Mouse (Mus musculus) kidney, embryonic 15.5 days (tissue): ENCODE measurements around the gene Snrpa. TPM values are rescaled to one million over a fixed set of nuclear protein-coding genes. Genes with fewer than 3 reads are reported as not detected.
"Not testable (repeated sequence)": the region's sequence is repeated elsewhere in the genome, so short reads cannot be mapped to it uniquely, and the experiment has no call there.

Source experiments
- ATAC-seq: fragments of 200-750 bp; cut with Nextera tagmentation; replicated peaks from 2 replicates; pipeline ENCODE4 v1.8.0; 2017; ENCODE audit warnings: moderate TSS enrichment; ENCODE audit not compliant: low FRiP score
- H3K27ac ChIP-seq: fragments of 300-500 bp; sonication (generic); 2 replicates; pipeline ENCODE4 v1.5.1; 2015; ENCODE audit warnings: mild to moderate bottlenecking, inconsistent platforms
- H3K27me3 ChIP-seq: fragments of 300-500 bp; sonication (generic); 2 replicates; pipeline ENCODE4 v1.6.1; 2015; ENCODE audit warnings: inconsistent platforms
- H3K36me3 ChIP-seq: fragments of 300-500 bp; sonication (generic); 2 replicates; pipeline ENCODE4 v1.6.1; 2015; ENCODE audit warnings: inconsistent platforms
- H3K4me1 ChIP-seq: fragments of 300-500 bp; sonication (generic); 2 replicates; pipeline ENCODE4 v1.6.1; 2015; ENCODE audit warnings: inconsistent platforms
- H3K4me2 ChIP-seq: fragments of 300-500 bp; sonication (generic); 2 replicates; pipeline ENCODE4 v1.6.1; 2015; ENCODE audit warnings: moderate library complexity, mild to moderate bottlenecking, inconsistent platforms
- H3K4me3 ChIP-seq: fragments of 300-500 bp; sonication (generic); replicated peaks from 2 replicates; pipeline ENCODE4 v1.5.1; 2015; ENCODE audit warnings: mild to moderate bottlenecking, inconsistent platforms
- H3K9ac ChIP-seq: fragments of 300-500 bp; sonication (generic); 2 replicates; pipeline ENCODE4 v1.6.1; 2015; ENCODE audit warnings: mild to moderate bottlenecking, inconsistent platforms
- H3K9me3 ChIP-seq: fragments of 300-500 bp; sonication (generic); replicated peaks from 2 replicates; pipeline ENCODE4 v1.6.1; 2016; ENCODE audit warnings: inconsistent platforms
- WGBS: fragments of 180-500 bp; shearing (Covaris S2); methylation state at CpG from one replicate; pipeline ENCODE4 v1.1.7; 2015; ENCODE audit warnings: mixed read lengths; 5-methylcytosine and 5-hydroxymethylcytosine counted together
- polyA plus RNA-seq: library from polyadenylated mRNA; unstranded; fragments of >200 nt; fragmentation: Nextera tagmentation; extraction: Ambion mirVana; gene quantifications from 2 replicates; pipeline ENCODE4 v1.2.1, GENCODE M21; 2015

The Snrpa gene
- 264 and 278 TPM in 2 replicates for polyA plus RNA-seq

DNA sequence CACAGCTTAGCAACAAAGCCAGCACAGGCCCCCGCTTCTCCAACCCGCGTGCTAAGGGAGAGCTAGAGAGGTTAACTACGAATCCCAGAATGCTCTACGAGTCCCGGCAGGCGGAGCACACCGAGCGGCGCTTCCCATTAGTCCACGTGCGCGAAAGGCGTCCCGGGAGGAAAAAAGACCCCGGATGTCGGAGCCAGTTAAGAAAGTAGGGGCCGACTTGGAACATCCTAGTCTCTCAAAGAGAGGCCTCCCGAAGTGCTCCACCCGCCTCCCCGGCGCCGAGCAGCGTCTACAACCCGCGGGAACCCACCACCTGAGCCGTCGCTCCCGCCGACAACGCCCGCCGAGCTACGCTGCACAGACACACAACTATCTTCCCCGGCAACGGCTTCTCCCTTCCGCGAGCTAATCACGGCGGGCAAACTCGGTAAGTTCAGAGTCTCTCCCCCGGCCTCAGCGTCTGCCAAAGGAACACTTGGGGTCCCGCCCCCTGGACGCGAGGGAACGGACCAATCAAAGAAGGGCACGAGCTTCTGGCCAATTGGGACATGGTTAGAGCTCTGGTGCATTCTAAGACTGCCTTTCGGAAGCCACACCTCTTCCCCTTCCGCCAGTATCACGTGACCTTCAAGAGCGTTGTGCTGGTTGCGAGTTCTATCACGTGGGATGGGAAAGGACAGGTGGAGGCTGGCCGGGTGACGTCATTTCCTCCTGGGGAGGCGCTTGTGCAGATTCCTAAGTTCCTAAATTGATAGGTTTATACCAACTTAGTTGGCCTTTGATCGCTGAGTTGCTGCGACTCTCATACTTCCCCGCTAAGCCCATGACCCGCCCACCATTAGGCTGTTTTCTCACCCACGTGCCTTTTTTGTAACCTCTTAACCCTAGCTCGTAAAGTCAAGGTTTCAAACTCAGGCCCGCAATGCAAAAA, at the start of gene Snrpa, which contains the start of gene BC024978:
Gene Snrpa, minus strand, starts transcription at position 591 of the 931 bp plus-strand sequence.
Gene BC024978, plus strand, starts transcription at position 101 of the 931 bp plus-strand sequence.
- Histone ChIP-seq H3K27me3 (no peaks in the 10 kb centered on the region), H3K27ac (peak within 1 kb of the TSS; percentile 98), H3K4me3 (peak within 1 kb of the TSS; percentile 68), H3K4me1 (peaks cover 28% of the 10 kb centered on the region), H3K9ac (peak within 1 kb of the TSS; percentile 81), H3K4me2 (peak within 1 kb of the TSS; percentile 73), H3K36me3 (peaks cover 55% of the 10 kb centered on the region), H3K9me3 (no peaks in the 10 kb centered on the region)
- under 1% methylated on average over 64 of the region's 64 CpGs for WGBS
- ATAC-seq = peak; percentile 99

GRCm38 (mm10) chr7:27244088-27244487, 48.0 kb upstream of the Snrpa start:
- not testable (repeated sequence) for H3K27ac ChIP-seq, H3K4me2 ChIP-seq, ATAC-seq, H3K4me1 ChIP-seq, H3K9ac ChIP-seq, H3K27me3 ChIP-seq, H3K9me3 ChIP-seq, H3K4me3 ChIP-seq
- H3K36me3 ChIP-seq = peaks cover 62% of the 10 kb centered on the region
- WGBS = 86% methylated on average over 2 of the region's 2 CpGs

- H3K4me2 ChIP-seq = no peak overlapping the region
- no peaks in the 10 kb centered on the region for H3K9me3 ChIP-seq
- no peak overlapping the region for H3K9ac ChIP-seq
- ATAC-seq = no peak
- H3K4me3 ChIP-seq = no peak overlapping the region
- peaks cover 62% of the 10 kb centered on the region for H3K36me3 ChIP-seq
- WGBS = 40% methylated on average over 8 of the region's 8 CpGs
- H3K4me1 ChIP-seq = no peaks in the 10 kb centered on the region
- H3K27ac ChIP-seq = no peak overlapping the region
- H3K27me3 ChIP-seq = no peaks in the 10 kb centered on the region
These were observed 47.1 kb upstream of the Snrpa start for GRCm38 (mm10) chr7:27243211-27243610.

- Histone ChIP-seq H3K9ac (no peak overlapping the region), H3K4me3 (no peak overlapping the region), H3K4me2 (no peak overlapping the region), H3K27ac (no peak overlapping the region), H3K4me1 (peaks cover 7% of the 10 kb centered on the region), H3K9me3 (no peaks in the 10 kb centered on the region), H3K36me3 (peaks cover 34% of the 10 kb centered on the region), H3K27me3 (no peaks in the 10 kb centered on the region)
- WGBS = 88% methylated on average over 5 of the region's 5 CpGs
- no peak for ATAC-seq
These were observed 42.5 kb upstream of the Snrpa start for GRCm38 (mm10) chr7:27238568-27238967.

DNA sequence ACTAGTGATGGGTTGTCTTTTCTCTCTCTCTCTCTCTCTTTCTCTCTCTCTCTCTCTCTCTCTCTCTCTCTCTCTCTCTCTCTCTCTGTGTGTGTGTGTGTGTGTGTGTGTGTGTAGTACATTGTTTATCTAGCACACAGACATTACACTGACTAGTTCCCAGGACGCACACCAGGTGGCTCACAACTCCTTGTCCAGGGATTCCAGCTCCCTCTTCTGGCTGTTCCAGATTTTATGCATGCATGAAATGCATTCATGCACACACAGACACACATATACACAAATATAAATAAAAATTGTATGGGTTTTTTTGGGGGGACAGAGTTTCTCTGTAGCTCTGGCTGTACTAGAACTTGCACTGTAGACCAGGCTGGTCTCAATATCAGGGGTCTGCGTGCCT, 41.5 kb upstream of the Snrpa start:
- H3K4me2 ChIP-seq = no peak overlapping the region
- H3K4me1 ChIP-seq = peaks cover 12% of the 10 kb centered on the region
- WGBS = 76% methylated on average over 2 of the region's 2 CpGs
- H3K27ac ChIP-seq = no peak overlapping the region
- no peak overlapping the region for H3K9ac ChIP-seq
- no peak overlapping the region for H3K4me3 ChIP-seq
- ATAC-seq = no peak
- peaks cover 25% of the 10 kb centered on the region for H3K36me3 ChIP-seq
- H3K27me3 ChIP-seq = no peaks in the 10 kb centered on the region
- H3K9me3 ChIP-seq = no peaks in the 10 kb centered on the region

GRCm38 (mm10) chr7:27235726-27236125, 39.7 kb upstream of the Snrpa start:
- H3K36me3 ChIP-seq = peaks cover 14% of the 10 kb centered on the region
- H3K4me1 ChIP-seq = peaks cover 17% of the 10 kb centered on the region
- no peak overlapping the region for H3K9ac ChIP-seq
- H3K4me3 ChIP-seq = no peak overlapping the region
- no peaks in the 10 kb centered on the region for H3K27me3 ChIP-seq
- H3K4me2 ChIP-seq = no peak overlapping the region
- WGBS = 91% methylated on average over 2 of the region's 2 CpGs
- H3K27ac ChIP-seq = no peak overlapping the region
- no peak for ATAC-seq
- H3K9me3 ChIP-seq = no peaks in the 10 kb centered on the region

- ATAC-seq = peak; percentile 40; the same call in 1 of the 2 replicates
- WGBS = 5% methylated on average over 6 of the region's 6 CpGs
- no peaks in the 10 kb centered on the region for H3K9me3 ChIP-seq
- H3K27me3 ChIP-seq = no peaks in the 10 kb centered on the region
- H3K27ac ChIP-seq = peak overlapping the region; percentile 85
- no peaks in the 10 kb centered on the region; the same call in 1 of the 2 replicates for H3K36me3 ChIP-seq
- H3K4me3 ChIP-seq = peak overlapping the region; percentile 66
- peak overlapping the region; percentile 74 for H3K4me2 ChIP-seq
- peaks cover 21% of the 10 kb centered on the region for H3K4me1 ChIP-seq
- peak overlapping the region; percentile 63 for H3K9ac ChIP-seq
These were observed 37.2 kb upstream of the Snrpa start for GRCm38 (mm10) chr7:27233300-27233699.

DNA sequence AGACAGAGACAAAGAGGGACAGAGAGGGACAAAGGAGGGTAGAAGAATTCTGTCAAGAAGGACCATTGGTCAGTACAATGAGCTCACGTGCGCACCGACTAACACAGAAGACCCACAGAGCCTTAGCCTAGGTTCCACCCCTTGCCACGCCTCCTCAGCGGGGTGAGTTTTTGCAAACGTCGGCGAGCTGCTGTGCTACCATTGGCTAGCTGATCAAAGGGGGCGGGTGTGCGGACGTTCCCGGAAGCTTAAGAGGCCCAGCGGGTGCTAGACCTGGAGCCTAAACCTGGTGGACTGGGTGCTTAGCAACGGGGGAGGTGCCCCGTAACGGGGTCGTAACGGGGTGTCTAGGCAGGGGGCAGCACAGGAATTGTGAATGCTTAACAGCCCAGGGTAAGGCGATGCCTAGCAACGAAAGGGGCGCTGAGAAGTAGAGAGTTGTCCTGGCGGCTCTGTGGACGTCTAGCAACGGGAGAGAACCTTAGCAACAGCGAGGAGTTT, 36.8 kb upstream of the Snrpa start, which contains the start of gene Coq8b:
Gene Coq8b, plus strand, starts transcription at position 243 of the 501 bp plus-strand sequence.
- ATAC-seq = peak; percentile 94
- WGBS = under 1% methylated on average over 25 of the region's 25 CpGs
- no peaks in the 10 kb centered on the region for H3K27me3 ChIP-seq
- peak within 1 kb of the TSS; percentile 63 for H3K9ac ChIP-seq
- no peaks in the 10 kb centered on the region; the same call in 1 of the 2 replicates for H3K36me3 ChIP-seq
- peak within 1 kb of the TSS; percentile 66 for H3K4me3 ChIP-seq
- H3K4me2 ChIP-seq = peak within 1 kb of the TSS; percentile 74
- H3K4me1 ChIP-seq = peaks cover 22% of the 10 kb centered on the region
- no peaks in the 10 kb centered on the region for H3K9me3 ChIP-seq
- H3K27ac ChIP-seq = peak within 1 kb of the TSS; percentile 85

GRCm38 (mm10) chr7:27231693-27232331, 35.7 kb upstream of the Snrpa start:
- H3K27me3 ChIP-seq = no peaks in the 10 kb centered on the region
- 80% methylated on average over 7 of the region's 7 CpGs for WGBS
- H3K4me1 ChIP-seq = peaks cover 32% of the 10 kb centered on the region
- no peaks in the 10 kb centered on the region for H3K9me3 ChIP-seq
- ATAC-seq = no peak
- no peaks in the 10 kb centered on the region for H3K36me3 ChIP-seq
- H3K27ac ChIP-seq = peak overlapping the region; percentile 85; the same call in 1 of the 2 replicates
- H3K4me2 ChIP-seq = no peak overlapping the region
- H3K9ac ChIP-seq = no peak overlapping the region
- no peak overlapping the region for H3K4me3 ChIP-seq

- no peaks in the 10 kb centered on the region for H3K36me3 ChIP-seq
- no peak overlapping the region for H3K4me3 ChIP-seq
- H3K4me1 ChIP-seq = peaks cover 42% of the 10 kb centered on the region
- WGBS = 79% methylated on average over 4 of the region's 4 CpGs
- H3K9me3 ChIP-seq = no peaks in the 10 kb centered on the region
- H3K27ac ChIP-seq = no peak overlapping the region
- H3K9ac ChIP-seq = no peak overlapping the region
- no peaks in the 10 kb centered on the region for H3K27me3 ChIP-seq
- ATAC-seq = no peak
- no peak overlapping the region for H3K4me2 ChIP-seq
These were observed 34.7 kb upstream of the Snrpa start for GRCm38 (mm10) chr7:27230781-27231180.

- Histone ChIP-seq H3K36me3 (no peaks in the 10 kb centered on the region), H3K4me3 (peak overlapping the region; percentile 90), H3K4me2 (peak overlapping the region; percentile 87), H3K27ac (peak overlapping the region; percentile 92), H3K9ac (peak overlapping the region; percentile 80), H3K27me3 (no peaks in the 10 kb centered on the region), H3K4me1 (peaks cover 57% of the 10 kb centered on the region), H3K9me3 (no peaks in the 10 kb centered on the region)
- ATAC-seq = peak; percentile 1; the same call in 1 of the 2 replicates
- 18% methylated on average over 6 of the region's 6 CpGs for WGBS
These were observed 32.8 kb upstream of the Snrpa start for GRCm38 (mm10) chr7:27228865-27229264.
